Mouse (Mus musculus) hindbrain, embryonic 16.5 days (tissue): ENCODE data around the gene 1700021F05Rik. TPM values are rescaled to one million over a fixed set of nuclear protein-coding genes. Genes with fewer than 3 reads are reported as not detected.
A peak's percentile ranks its signal among the peaks of the same experiment; 100 is the strongest.

Experiments used
- ATAC-seq: fragments of 200-750 bp; cut with Nextera tagmentation; 2 replicates; pipeline ENCODE4 v1.8.0; 2017; ENCODE audit warnings: moderate TSS enrichment, moderate library complexity
- H3K27ac ChIP-seq: fragments of 300-500 bp; sonication (generic); 2 replicates; pipeline ENCODE4 v1.5.1; 2014; ENCODE audit warnings: low read depth, mild to moderate bottlenecking, control low read depth, low read length, moderate library complexity
- H3K27me3 ChIP-seq: fragments of 300-500 bp; sonication (generic); replicated peaks from 2 replicates; pipeline ENCODE4 v1.6.1; 2014; ENCODE audit warnings: low read length; ENCODE audit not compliant: control insufficient read depth, insufficient read depth
- H3K36me3 ChIP-seq: fragments of 300-500 bp; sonication (generic); 2 replicates; pipeline ENCODE4 v1.6.1; 2014; ENCODE audit warnings: mild to moderate bottlenecking, low read length, moderate library complexity, mixed read lengths; ENCODE audit not compliant: control insufficient read depth, insufficient read depth
- H3K4me1 ChIP-seq: fragments of 300-500 bp; sonication (generic); 2 replicates; pipeline ENCODE4 v1.6.1; 2014; ENCODE audit warnings: low read depth, low read length; ENCODE audit not compliant: control insufficient read depth, insufficient read depth
- H3K4me2 ChIP-seq: fragments of 300-500 bp; sonication (generic); 2 replicates; pipeline ENCODE4 v1.6.1; 2014; ENCODE audit warnings: mild to moderate bottlenecking, low read length, control low read depth, moderate library complexity
- H3K4me3 ChIP-seq: fragments of 300-500 bp; sonication (generic); 2 replicates; pipeline ENCODE4 v1.5.1; 2014; ENCODE audit warnings: mild to moderate bottlenecking, low read length, control low read depth, moderate library complexity
- H3K9ac ChIP-seq: fragments of 300-500 bp; sonication (generic); 2 replicates; pipeline ENCODE4 v1.6.1; 2014; ENCODE audit warnings: low read depth, mild to moderate bottlenecking, control low read depth, low read length, moderate library complexity
- H3K9me3 ChIP-seq: fragments of 300-500 bp; sonication (generic); 2 replicates; pipeline ENCODE4 v1.6.1; 2014; ENCODE audit warnings: mild to moderate bottlenecking, low read length, moderate library complexity; ENCODE audit not compliant: control insufficient read depth
- WGBS: fragments of 180-500 bp; shearing (Covaris S2); extraction: QIAGEN DNeasy Blood & Tissue Kit; methylation state at CpG from one replicate; pipeline ENCODE4 v1.1.7; 2014; 5-methylcytosine and 5-hydroxymethylcytosine counted together
- polyA plus RNA-seq: library from polyadenylated mRNA; unstranded; fragments of >200 nt; fragmentation: Nextera tagmentation; extraction: Ambion mirVana; gene quantifications from 2 replicates; pipeline ENCODE4 v1.2.1, GENCODE M21; 2015

Gene 1700021F05Rik
- polyA plus RNA-seq, 1 experiment from 2014 or later, result 74.9 TPM

DNA sequence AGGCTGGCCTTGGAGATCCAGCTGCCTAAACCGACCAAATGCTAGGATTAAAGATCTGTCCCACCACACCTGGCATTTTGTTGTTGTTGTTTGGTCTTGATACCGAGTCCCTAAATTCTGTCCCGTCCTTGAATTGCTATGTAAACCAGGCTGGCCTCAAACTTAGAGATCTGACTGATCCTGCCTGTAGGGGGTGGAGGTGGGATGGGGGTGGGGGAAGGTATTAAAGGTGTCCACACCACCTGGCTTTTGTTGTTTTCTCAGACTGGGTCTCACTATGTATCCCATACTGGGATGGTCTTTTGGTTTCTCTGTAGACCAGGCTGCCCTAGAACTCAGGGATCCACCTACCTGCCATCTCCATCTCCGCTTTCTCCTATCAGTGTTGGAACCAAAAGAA lies 59.6 kb downstream of the 1700021F05Rik start:
- Histone ChIP-seq H3K4me3 (no peak overlapping the region), H3K4me1 (peaks cover 30% of the 10 kb centered on the region), H3K27ac (no peak overlapping the region), H3K9me3 (no peaks in the 10 kb centered on the region), H3K9ac (no peak overlapping the region), H3K27me3 (no peaks in the 10 kb centered on the region), H3K36me3 (no peaks in the 10 kb centered on the region), H3K4me2 (no peak overlapping the region)
- no peak for ATAC-seq
- 46% methylated on average over 4 of the region's 4 CpGs for WGBS

DNA sequence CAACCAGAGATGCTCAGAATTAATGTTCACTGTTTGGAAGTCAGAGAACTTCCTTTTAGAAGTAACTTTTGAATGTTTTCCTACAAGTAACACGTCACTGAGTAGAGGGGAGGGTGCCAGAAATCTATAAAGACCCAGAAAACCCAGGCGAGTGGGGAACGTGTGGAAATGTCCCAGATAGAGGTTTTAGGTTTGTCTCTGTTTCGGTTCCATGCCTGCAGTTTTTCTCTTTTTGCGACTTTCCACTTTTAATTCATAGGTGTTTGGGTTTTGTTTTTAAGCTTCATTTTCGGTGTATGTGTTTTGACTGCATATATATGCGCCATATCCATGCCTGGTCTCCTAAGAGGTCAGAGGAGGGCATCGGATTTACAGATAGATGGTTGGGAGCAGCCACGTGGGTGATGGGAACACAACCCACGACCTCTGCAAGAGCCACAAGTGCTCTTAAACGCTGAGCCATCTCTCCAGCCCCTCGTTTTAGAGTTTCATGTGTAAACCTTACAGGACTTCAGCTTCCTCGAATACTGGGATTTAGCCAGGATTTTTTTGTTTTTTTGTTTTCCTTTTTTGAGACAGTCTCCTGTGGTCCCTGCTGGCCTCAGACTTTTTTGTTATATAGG lies 60.5 kb downstream of the 1700021F05Rik start:
- no peaks in the 10 kb centered on the region for H3K9me3 ChIP-seq
- H3K27ac ChIP-seq, result peak overlapping the region; percentile 95

DNA sequence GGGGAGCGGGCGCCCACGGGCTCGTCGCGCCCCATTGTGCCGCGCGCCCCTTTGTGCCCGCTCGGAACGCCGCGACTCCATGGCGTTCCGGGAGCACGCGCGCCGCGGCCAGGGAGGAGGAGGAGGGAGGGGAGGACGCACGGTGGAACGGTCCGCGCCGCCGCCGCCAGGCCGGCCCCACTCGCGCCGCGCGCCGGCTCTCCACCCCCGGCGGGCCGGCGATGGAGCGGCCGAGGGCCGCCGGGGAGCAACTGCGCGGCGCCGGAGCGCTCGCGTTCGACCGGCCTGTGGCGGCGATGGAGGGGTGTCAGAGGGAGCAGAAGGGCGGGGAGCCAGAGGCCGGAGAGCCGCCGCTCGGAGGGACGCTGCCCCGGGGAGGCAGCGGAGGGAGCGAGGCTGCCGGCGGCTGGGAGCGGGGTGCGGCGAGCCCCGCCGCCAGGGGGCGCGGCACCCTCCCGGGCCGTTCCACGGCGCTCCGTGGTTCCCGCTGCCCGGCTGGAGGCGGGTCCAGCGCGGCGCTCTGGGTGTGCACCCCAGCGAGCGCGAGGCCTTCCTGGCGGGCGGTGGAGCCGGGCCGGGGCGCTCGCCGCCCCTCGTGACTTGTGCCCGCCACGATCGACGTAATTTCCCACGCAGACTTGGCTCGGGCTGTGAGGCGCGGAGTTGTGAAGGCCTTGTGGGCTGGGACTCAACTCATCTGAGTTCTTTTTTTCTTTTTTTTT lies 61.2 kb downstream of the 1700021F05Rik start:
- under 1% methylated on average over 45 of the region's 103 CpGs for WGBS
- ATAC-seq, result peak; percentile 88
- H3K27me3 ChIP-seq, result no peaks in the 10 kb centered on the region
- H3K9me3 ChIP-seq, result no peaks in the 10 kb centered on the region
- no peaks in the 10 kb centered on the region for H3K36me3 ChIP-seq
- H3K9ac ChIP-seq, result peak overlapping the region; percentile 89
- peaks cover 30% of the 10 kb centered on the region for H3K4me1 ChIP-seq
- H3K4me3 ChIP-seq, result peak overlapping the region; percentile 86
- H3K4me2 ChIP-seq, result peak overlapping the region; percentile 99
- H3K27ac ChIP-seq, result peak overlapping the region; percentile 95

More for the DNA sequence above, 60.5 kb downstream of the 1700021F05Rik start:
- H3K4me2 ChIP-seq, result peak overlapping the region; percentile 99
- H3K4me1 ChIP-seq, result peaks cover 30% of the 10 kb centered on the region
- H3K27me3 ChIP-seq, result no peaks in the 10 kb centered on the region
- H3K4me3 ChIP-seq, result peak overlapping the region; percentile 86
- 4% methylated on average over 13 of the region's 13 CpGs for WGBS
- no peaks in the 10 kb centered on the region for H3K36me3 ChIP-seq
- peak overlapping the region; percentile 89 for H3K9ac ChIP-seq
- no peak for ATAC-seq

DNA sequence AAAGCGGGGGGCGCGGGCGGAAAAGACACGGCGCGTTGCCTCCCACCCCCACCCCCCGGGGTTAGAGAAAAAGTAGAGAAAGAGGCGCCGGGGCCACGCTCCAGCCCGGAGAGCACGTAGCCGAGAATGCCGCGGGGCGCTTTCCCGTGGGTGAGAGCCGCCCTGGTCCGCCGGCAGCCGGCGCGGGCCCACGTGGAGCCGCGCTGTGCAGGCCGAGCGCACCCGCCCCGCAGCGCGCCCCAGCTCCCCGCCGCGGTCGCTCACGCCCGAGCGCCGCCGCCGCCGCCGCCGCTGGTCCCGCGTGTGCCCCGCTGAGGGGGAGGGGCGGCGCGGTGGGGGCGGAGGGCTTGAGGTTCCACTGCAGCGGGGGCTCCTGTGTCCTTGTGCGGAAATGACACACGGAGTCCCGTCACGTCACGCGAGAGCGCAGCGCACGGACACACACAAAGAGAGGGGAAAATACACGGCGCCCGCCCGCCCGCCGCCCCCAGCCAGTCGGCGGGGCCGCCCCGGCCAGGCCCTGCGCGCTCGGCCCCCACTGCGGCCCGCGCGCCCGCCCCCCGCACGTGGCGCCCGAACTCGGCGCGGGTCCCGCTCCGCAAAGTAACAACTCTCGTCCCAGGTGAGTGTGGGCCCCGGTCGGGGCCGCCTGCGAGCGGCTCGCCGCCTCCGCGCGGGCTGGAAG lies 61.9 kb downstream of the 1700021F05Rik start, which contains the start of gene Bend3:
Bend3 (plus strand) TSS at position 81 of the 685 bp plus-strand sequence.
- Histone ChIP-seq H3K4me3 (peak within 1 kb of the TSS; percentile 86), H3K9ac (peak within 1 kb of the TSS; percentile 89), H3K4me1 (peaks cover 30% of the 10 kb centered on the region), H3K27ac (peak within 1 kb of the TSS; percentile 95), H3K36me3 (no peaks in the 10 kb centered on the region), H3K27me3 (no peaks in the 10 kb centered on the region), H3K4me2 (peak within 1 kb of the TSS; percentile 99), H3K9me3 (no peaks in the 10 kb centered on the region)
- under 1% methylated on average over 53 of the region's 101 CpGs for WGBS
- ATAC-seq, result peak; percentile 75

DNA sequence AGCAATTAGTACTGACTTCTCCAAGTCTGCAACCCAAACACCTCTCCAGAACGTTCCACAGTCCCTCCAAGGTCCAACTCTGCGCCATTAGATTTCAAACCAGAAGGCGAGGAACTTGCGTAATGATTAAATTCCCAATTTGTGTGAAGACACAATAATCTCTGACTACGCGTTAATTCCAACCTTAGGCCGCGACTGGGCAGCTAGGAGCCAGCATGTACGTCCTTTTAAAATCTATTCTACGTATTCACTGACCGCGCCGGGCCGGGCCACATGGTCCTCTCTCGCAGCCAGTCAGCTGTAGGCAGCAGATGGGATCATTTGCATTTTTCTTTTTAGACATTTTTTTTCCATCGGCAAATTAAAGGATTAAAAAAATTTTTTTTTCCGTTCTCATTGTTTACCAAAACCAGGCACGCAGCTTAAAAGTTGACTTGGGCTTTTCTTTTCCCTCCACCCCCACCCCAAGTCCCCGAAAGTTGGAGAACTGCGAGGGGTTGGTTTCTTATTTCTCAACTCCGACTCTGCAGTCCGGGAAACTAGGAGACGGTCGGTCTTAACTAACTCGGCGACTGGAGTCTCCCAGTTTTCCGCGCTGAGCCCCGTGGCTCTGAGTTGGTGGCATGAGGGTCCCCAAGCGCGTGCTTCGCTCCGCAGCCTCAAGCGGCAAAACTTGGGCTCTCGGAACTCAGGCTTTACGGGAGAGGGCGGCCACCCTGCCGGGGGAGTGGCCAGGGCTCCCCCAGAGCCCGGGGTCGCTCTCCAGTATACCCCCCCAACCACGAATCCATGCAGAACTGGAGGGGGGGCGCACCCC lies 62.7 kb downstream of the 1700021F05Rik start:
- Histone ChIP-seq H3K9ac (peak overlapping the region; percentile 89), H3K4me3 (peak overlapping the region; percentile 86), H3K27ac (peak overlapping the region; percentile 95), H3K27me3 (no peaks in the 10 kb centered on the region), H3K36me3 (no peaks in the 10 kb centered on the region), H3K4me1 (peaks cover 23% of the 10 kb centered on the region), H3K4me2 (peak overlapping the region; percentile 99), H3K9me3 (no peaks in the 10 kb centered on the region)
- WGBS, result under 1% methylated on average over 42 of the region's 42 CpGs
- ATAC-seq, result peak; percentile 38

DNA sequence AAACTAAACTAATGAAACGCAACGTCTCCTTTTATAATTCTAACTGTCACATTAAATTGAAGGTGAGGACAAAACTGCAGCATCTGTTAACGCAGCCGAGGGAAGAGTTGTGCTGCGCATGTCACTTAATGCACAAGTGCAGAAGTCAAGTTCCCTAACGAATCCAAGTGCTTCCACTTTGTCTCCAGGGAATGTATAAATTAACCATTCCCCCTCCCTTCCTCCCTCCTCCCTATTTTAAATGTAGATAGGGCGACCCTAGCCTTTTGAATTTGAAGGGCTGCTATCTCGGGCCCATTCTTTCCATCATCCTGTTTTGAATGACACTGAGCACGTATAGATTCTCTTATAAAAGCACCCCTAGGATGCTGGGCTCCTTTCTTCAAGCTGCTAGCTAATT lies 63.3 kb downstream of the 1700021F05Rik start:
- no peaks in the 10 kb centered on the region for H3K36me3 ChIP-seq
- peak overlapping the region; percentile 86 for H3K4me3 ChIP-seq
- H3K4me1 ChIP-seq, result peaks cover 22% of the 10 kb centered on the region
- H3K27me3 ChIP-seq, result no peaks in the 10 kb centered on the region
- WGBS, result 6% methylated on average over 9 of the region's 9 CpGs
- peak overlapping the region; percentile 89; the same call in 1 of the 2 replicates for H3K9ac ChIP-seq
- no peak for ATAC-seq
- H3K9me3 ChIP-seq, result no peaks in the 10 kb centered on the region
- peak overlapping the region; percentile 99 for H3K4me2 ChIP-seq
- peak overlapping the region; percentile 31; the same call in 1 of the 2 replicates for H3K27ac ChIP-seq

DNA sequence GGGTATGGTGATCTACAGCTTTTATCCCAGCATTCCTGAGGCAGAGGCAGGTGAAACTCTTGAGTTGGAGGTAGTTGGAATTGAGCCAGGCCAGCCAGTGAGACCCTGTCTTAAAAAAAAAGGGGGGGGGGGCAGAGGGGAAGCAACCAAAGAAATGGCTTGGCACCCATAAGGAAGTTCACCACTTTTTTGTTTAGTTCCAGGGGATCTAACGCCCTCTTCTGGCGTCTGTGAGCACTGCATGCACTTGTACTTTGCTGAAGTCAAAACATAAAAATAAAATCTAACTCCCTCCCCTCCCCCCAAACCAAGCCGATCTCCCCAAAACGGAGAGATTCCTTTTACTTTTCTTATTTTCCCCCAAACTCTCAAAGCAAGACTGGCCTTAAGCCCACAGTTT lies 65.4 kb downstream of the 1700021F05Rik start:
- no peaks in the 10 kb centered on the region for H3K36me3 ChIP-seq
- 58% methylated on average over 4 of the region's 4 CpGs for WGBS
- no peak overlapping the region for H3K27ac ChIP-seq
- ATAC-seq, result no peak
- no peaks in the 10 kb centered on the region for H3K27me3 ChIP-seq
- H3K9me3 ChIP-seq, result no peaks in the 10 kb centered on the region
- H3K9ac ChIP-seq, result no peak overlapping the region
- peaks cover 18% of the 10 kb centered on the region for H3K4me1 ChIP-seq
- H3K4me2 ChIP-seq, result no peak overlapping the region
- no peak overlapping the region for H3K4me3 ChIP-seq
